Mouse (Mus musculus) hindbrain, embryonic 15.5 days (tissue): ENCODE data around the gene Samd4b. TPM values are rescaled to one million over a fixed set of nuclear protein-coding genes. Genes with fewer than 3 reads are reported as not detected.

Experiments
- ATAC-seq: fragments of 200-750 bp; cut with Nextera tagmentation; 2 replicates; pipeline ENCODE4 v1.8.0; 2017; ENCODE audit warnings: low read depth, moderate number of reproducible peaks, moderate TSS enrichment; ENCODE audit not compliant: low FRiP score
- H3K27ac ChIP-seq: fragments of 300-500 bp; sonication (generic); replicated peaks from 2 replicates; pipeline ENCODE4 v1.5.1; 2015; ENCODE audit warnings: mild to moderate bottlenecking, inconsistent platforms
- H3K27me3 ChIP-seq: fragments of 300-500 bp; sonication (generic); 2 replicates; pipeline ENCODE4 v1.6.1; 2015; ENCODE audit warnings: control low read depth, inconsistent platforms
- H3K36me3 ChIP-seq: fragments of 300-500 bp; sonication (generic); 2 replicates; pipeline ENCODE4 v1.6.1; 2015; ENCODE audit warnings: control low read depth, inconsistent platforms
- H3K4me1 ChIP-seq: fragments of 300-500 bp; sonication (generic); replicated peaks from 2 replicates; pipeline ENCODE4 v1.6.1; 2015; ENCODE audit warnings: control low read depth, inconsistent platforms
- H3K4me2 ChIP-seq: fragments of 300-500 bp; sonication (generic); 2 replicates; pipeline ENCODE4 v1.6.1; 2015; ENCODE audit warnings: moderate library complexity, mild to moderate bottlenecking, inconsistent platforms
- H3K4me3 ChIP-seq: fragments of 300-500 bp; sonication (generic); 2 replicates; pipeline ENCODE4 v1.5.1; 2015; ENCODE audit warnings: mild to moderate bottlenecking, inconsistent platforms
- H3K9ac ChIP-seq: fragments of 300-500 bp; sonication (generic); 2 replicates; pipeline ENCODE4 v1.6.1; 2015; ENCODE audit warnings: inconsistent platforms
- H3K9me3 ChIP-seq: fragments of 300-500 bp; sonication (generic); 2 replicates; pipeline ENCODE4 v1.6.1; 2016; ENCODE audit warnings: control low read depth, inconsistent platforms
- WGBS: fragments of 180-500 bp; shearing (Covaris S2); methylation state at CpG from one replicate; pipeline ENCODE4 v1.1.7; 2015; 5-methylcytosine and 5-hydroxymethylcytosine counted together
- polyA plus RNA-seq: library from polyadenylated mRNA; unstranded; fragments of >200 nt; fragmentation: Nextera tagmentation; extraction: Ambion mirVana; gene quantifications from 2 replicates; pipeline ENCODE4 v1.2.1, GENCODE M21; 2015

The Samd4b gene
- polyA plus RNA-seq, 1 experiment from 2014 or later = 28.1 TPM

DNA sequence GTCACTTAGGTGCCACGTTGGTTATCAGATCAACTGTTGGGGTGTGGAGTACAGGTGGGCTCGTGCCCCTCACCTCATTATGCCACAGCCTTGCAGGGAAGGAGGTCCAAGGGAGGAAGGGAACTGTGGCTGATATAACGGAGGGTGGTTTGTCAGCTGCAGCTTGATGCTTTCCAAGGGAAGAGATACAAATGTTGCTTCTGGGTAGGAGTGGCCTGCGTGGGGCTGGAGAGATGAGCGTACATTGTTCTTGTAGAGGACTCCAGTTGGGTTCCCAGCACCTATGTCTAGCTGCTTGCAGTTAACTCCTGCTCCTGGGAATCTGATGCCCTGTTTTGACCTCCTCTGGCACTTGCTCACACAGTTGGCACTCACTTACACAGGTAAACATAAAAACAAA, 5.2 kb upstream of the Samd4b start:
- Histone ChIP-seq H3K27ac (no peak overlapping the region), H3K27me3 (no peaks in the 10 kb centered on the region)
- no peak for ATAC-seq

DNA sequence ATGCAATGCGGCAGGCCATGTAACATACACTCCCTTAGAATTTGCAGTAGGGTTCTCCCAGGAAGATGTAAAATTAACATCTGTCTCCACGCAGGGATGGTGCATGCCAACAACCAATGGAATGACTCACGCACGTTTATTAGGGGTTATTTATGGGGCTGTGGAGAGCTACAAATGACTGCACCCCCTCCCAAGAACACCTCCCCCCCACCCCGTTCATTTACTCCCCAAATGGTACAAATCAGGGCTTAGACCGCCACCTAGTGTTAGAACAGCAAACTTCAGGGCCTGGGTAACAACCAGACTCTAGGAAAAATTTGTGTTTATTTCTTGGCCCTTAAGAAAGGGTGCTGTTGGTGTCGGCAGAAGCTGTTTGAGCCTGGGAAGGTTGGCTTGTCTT, 3.7 kb upstream of the Samd4b start:
- Histone ChIP-seq H3K36me3 (no peaks in the 10 kb centered on the region), H3K4me1 (peaks cover 20% of the 10 kb centered on the region), H3K27ac (peak overlapping the region; percentile 27), H3K4me2 (peak overlapping the region; percentile 27), H3K27me3 (no peaks in the 10 kb centered on the region), H3K4me3 (no peak overlapping the region), H3K9me3 (no peaks in the 10 kb centered on the region), H3K9ac (no peak overlapping the region)
- WGBS = 20% methylated on average over 7 of the region's 7 CpGs
- peak; percentile 6; the same call in 1 of the 2 replicates for ATAC-seq

More for the DNA sequence above, 5.2 kb upstream of the Samd4b start:
- no peak overlapping the region for H3K4me3 ChIP-seq
- peaks cover 11% of the 10 kb centered on the region for H3K4me1 ChIP-seq
- H3K36me3 ChIP-seq = no peaks in the 10 kb centered on the region
- no peak overlapping the region for H3K9ac ChIP-seq
- no peaks in the 10 kb centered on the region for H3K9me3 ChIP-seq
- 75% methylated on average over 5 of the region's 5 CpGs for WGBS
- no peak overlapping the region for H3K4me2 ChIP-seq

DNA sequence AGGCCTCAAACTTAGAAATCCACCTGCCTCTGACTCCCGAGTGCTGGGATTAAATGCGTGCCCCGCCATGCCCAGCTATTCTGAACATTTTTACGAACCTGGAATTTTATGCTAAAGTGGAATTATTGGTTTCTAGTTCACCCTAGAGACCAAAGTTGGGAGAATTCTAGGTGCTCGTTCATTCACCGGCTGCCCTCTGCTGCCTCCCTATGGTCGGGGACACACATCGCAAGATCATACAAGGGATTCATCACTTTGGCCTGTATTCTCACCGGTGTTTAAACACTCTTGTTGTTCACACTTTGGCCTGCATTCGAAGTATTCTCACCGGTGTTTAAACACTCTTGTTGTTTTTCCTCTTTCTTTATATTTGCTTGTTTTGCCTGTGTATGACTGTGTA, 3.1 kb upstream of the Samd4b start:
- Histone ChIP-seq H3K9ac (no peak overlapping the region), H3K27ac (peak overlapping the region; percentile 27)
- WGBS = 13% methylated on average over 11 of the region's 11 CpGs

DNA sequence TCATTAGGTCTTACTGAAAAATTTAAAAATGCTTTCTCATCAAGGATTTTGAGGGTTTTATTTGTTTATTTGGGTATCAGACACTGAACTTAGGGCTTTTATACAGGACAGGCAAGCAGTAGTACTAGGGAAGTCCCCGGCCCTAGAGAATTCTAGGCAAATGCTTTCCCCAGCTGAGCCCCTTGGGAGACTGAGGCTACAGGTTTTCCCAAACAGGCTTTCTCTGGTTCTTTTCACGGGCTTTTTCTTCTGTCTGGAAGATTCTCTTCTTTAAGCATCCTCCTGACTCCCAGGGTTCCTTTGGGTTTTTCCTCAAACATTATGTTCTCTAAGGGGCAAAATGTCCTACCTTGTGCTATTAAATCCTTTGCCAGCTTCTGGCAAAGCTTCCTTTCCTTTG, 1.0 kb upstream of the Samd4b start:
- Histone ChIP-seq H3K4me3 (no peak overlapping the region), H3K27ac (no peak overlapping the region), H3K27me3 (no peaks in the 10 kb centered on the region), H3K9me3 (no peaks in the 10 kb centered on the region), H3K36me3 (no peaks in the 10 kb centered on the region), H3K9ac (no peak overlapping the region), H3K4me1 (peaks cover 46% of the 10 kb centered on the region), H3K4me2 (no peak overlapping the region)
- WGBS = 73% methylated on average over 2 of the region's 2 CpGs
- no peak for ATAC-seq

More for the DNA sequence above, 3.1 kb upstream of the Samd4b start:
- Histone ChIP-seq H3K9me3 (no peaks in the 10 kb centered on the region), H3K4me3 (no peak overlapping the region), H3K4me2 (no peak overlapping the region), H3K36me3 (no peaks in the 10 kb centered on the region), H3K27me3 (no peaks in the 10 kb centered on the region), H3K4me1 (peaks cover 26% of the 10 kb centered on the region)
- ATAC-seq = no peak

- Histone ChIP-seq H3K36me3 (no peaks in the 10 kb centered on the region), H3K9ac (peak overlapping the region; percentile 46), H3K27ac (0 out of 2 replicates have a peak overlapping the region, but pooled peaks have one; percentile 20), H3K4me3 (peak overlapping the region; percentile 55), H3K4me2 (peak overlapping the region; percentile 64), H3K4me1 (peaks cover 59% of the 10 kb centered on the region), H3K27me3 (no peaks in the 10 kb centered on the region), H3K9me3 (no peaks in the 10 kb centered on the region)
- WGBS = 5% methylated on average over 9 of the region's 9 CpGs
- no peak for ATAC-seq
Observed at GRCm38 (mm10) chr7:28597277-28597570, 720 bp downstream of the Samd4b start.

DNA sequence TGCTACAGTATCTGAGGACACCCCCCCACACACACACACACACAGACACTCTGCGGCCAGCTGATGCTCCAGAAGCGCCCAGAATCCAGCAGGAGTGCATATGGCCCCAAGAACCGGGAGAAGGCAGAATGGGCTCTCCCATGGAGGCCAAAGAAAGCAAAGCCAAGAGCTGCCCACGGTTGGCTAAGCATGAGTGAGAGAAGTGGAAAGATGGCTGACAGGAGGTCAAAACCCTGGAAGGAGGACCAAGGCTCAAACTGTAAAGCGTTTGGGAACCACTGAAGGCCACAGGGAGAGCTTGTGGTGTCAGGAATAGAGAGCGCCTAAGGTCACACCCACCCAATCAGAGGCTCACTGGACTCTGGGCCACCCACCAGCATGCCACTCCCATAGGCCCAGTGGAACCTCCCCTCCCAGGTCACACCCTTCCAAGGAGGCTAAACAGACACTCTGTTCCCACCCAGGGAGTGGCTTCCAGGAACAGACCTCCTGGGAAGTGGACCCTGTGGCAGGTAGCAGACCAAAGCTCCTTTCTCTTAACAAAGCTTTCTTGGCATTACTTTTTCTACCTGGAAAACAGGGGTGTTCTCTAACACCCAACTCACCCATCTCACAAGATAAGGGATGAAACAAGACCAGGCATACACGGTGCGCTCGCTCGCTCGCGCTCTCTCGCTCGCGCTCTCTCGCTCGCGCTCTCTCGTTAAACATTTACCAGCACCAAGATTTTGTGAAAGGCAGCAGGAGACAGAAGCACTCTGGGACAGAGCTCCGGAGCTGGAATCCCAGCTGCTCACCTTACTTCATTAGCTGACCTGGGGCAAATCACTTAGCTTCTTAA, 1.3 kb downstream of the Samd4b start:
- H3K4me2 ChIP-seq = peak overlapping the region; percentile 64
- peak overlapping the region; percentile 46; the same call in 1 of the 2 replicates for H3K9ac ChIP-seq
- H3K9me3 ChIP-seq = no peaks in the 10 kb centered on the region
- no peaks in the 10 kb centered on the region for H3K27me3 ChIP-seq
- peak overlapping the region; percentile 20; the same call in 1 of the 2 replicates for H3K27ac ChIP-seq
- H3K36me3 ChIP-seq = no peaks in the 10 kb centered on the region
- peak overlapping the region; percentile 55 for H3K4me3 ChIP-seq
- no peak for ATAC-seq
- peaks cover 56% of the 10 kb centered on the region for H3K4me1 ChIP-seq
- WGBS = 25% methylated on average over 20 of the region's 20 CpGs

DNA sequence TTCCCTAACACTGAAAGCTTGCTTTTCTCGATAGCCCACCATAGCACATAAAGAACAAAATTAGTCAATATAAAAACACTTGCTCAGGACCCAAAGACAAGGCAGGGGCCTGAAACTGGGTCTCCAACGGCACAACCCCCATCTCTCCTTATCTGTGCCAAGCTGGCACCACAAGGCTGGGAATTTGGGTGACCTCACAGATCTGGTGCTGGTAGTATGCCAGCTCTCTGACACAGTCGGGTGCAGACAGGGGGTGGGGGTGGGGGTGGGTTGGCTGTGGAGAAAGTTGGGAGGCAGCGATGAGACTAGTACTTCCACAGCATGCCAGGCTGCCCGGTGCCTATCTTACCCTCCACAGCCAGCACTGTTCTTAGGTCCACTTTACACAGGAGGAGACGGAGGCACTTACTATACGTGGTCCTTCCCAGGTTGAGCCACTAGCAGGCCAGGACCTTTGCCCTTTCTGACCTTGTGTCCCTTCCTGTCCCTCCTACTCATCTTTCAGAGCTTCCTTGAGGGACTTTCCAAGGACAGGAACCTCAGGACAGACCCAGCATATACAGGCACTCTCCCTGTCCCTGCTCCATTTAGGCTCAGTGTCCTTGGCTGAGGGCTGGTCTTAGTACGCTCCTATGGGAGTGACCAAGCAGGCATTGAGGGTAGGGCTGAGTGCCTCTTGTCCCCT, 2.1 kb downstream of the Samd4b start:
- no peak overlapping the region; the same call in 1 of the 2 replicates for H3K4me3 ChIP-seq
- H3K4me2 ChIP-seq = peak overlapping the region; percentile 64
- H3K27ac ChIP-seq = 0 out of 2 replicates have a peak overlapping the region, but pooled peaks have one; percentile 10
- 67% methylated on average over 8 of the region's 8 CpGs for WGBS
- H3K9ac ChIP-seq = no peak overlapping the region
- no peaks in the 10 kb centered on the region for H3K27me3 ChIP-seq
- 0 out of 2 replicates have a peak, but pooled peaks have one; percentile 10 for ATAC-seq
- H3K36me3 ChIP-seq = no peaks in the 10 kb centered on the region
- H3K9me3 ChIP-seq = no peaks in the 10 kb centered on the region
- H3K4me1 ChIP-seq = peaks cover 50% of the 10 kb centered on the region

- WGBS = 46% methylated on average over 14 of the region's 14 CpGs
- no peak overlapping the region for H3K4me3 ChIP-seq
- H3K4me2 ChIP-seq = no peak overlapping the region
- peaks cover 50% of the 10 kb centered on the region for H3K4me1 ChIP-seq
- H3K9me3 ChIP-seq = no peaks in the 10 kb centered on the region
- no peak overlapping the region for H3K9ac ChIP-seq
- no peaks in the 10 kb centered on the region for H3K27me3 ChIP-seq
- no peak overlapping the region for H3K27ac ChIP-seq
- no peaks in the 10 kb centered on the region for H3K36me3 ChIP-seq
- no peak for ATAC-seq
Observed at GRCm38 (mm10) chr7:28593206-28594111, 4.5 kb downstream of the Samd4b start.

DNA sequence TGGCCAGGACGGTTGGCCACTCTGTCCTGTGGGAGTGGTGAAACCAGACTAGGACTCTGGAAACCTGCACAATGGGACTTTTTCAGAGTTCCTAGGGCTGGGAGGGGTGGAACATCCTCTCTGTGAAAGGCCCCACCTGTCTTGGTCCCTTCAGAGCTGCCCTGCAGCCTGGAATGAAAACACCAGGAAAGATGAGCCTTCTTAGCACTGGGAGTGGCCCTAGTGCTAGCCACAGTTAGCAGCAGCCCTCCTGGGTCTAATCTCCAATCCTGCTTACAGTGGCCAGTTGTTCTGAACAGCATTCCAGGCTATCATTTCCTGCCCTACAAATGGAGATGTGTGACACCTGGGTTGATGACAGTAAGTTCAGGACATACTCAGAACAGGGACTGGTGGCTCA, 6.1 kb downstream of the Samd4b start:
- Histone ChIP-seq H3K4me3 (no peak overlapping the region), H3K4me2 (no peak overlapping the region), H3K27me3 (no peaks in the 10 kb centered on the region), H3K9me3 (no peaks in the 10 kb centered on the region), H3K27ac (no peak overlapping the region), H3K4me1 (peaks cover 55% of the 10 kb centered on the region), H3K36me3 (no peaks in the 10 kb centered on the region), H3K9ac (no peak overlapping the region)
- ATAC-seq = no peak
- WGBS = 61% methylated on average over 1 of the region's 1 CpGs

DNA sequence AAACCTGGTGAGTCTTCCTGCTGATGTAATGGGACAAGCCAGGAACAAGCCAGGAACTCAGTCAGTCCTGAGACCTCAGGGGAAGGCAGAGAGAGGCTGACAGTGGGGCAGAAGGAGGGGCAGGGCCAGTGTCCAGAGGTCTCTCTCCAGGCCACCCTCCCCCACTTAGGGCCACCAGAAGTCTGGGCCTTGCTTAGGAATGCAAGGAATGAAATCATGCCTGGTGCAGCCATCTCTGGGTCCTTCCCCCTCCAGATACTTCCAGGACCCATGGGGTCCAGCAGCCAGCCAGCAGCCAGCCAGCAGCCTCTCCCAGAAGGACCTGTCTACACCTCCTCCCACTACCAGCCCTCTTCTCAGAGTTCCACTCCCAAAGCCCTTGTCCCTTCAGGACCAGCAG, 10.3 kb downstream of the Samd4b start:
- no peaks in the 10 kb centered on the region for H3K36me3 ChIP-seq
- no peak overlapping the region for H3K27ac ChIP-seq
- H3K9ac ChIP-seq = no peak overlapping the region
- no peak overlapping the region for H3K4me2 ChIP-seq
- ATAC-seq = no peak
- H3K9me3 ChIP-seq = no peaks in the 10 kb centered on the region
- H3K4me1 ChIP-seq = peaks cover 51% of the 10 kb centered on the region
- H3K27me3 ChIP-seq = no peaks in the 10 kb centered on the region
- H3K4me3 ChIP-seq = no peak overlapping the region

DNA sequence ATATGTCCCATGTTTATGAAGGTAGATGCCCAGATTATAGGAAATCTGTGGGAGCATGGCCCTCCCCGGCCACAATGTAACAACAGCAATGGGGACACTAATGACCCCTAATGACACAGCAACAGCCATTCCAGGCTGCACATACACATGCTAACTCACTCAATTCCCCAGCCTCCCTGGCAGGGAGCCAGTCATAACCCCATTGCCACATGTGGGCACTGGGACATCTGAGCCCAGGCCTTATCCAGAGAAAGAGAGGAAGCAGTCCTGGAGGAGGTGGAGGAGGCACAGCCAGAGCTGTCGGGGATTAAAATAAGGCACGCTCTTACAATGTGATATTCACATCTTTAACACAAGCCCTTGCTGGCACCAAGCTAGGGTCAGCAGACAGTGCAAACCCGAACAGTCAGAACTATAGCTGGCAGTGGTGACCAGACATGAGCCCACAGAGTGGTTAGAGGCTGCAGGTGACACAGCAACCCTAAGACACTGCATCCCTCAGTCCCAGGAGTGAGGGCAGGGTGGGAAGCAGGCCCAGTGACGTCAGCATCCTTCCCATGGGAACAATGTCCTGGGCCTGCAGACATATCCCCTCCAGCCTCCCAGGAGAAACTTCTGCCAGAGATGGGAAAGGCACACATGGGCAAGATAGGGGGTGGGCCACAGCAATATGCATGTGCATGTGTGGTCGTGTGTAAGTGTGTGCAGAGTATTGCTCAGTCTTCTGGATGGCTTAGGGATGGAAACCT, 11.1 kb downstream of the Samd4b start:
- Histone ChIP-seq H3K9me3 (no peaks in the 10 kb centered on the region), H3K4me2 (no peak overlapping the region), H3K27ac (no peak overlapping the region), H3K36me3 (no peaks in the 10 kb centered on the region), H3K27me3 (no peaks in the 10 kb centered on the region), H3K4me1 (peaks cover 50% of the 10 kb centered on the region), H3K9ac (no peak overlapping the region), H3K4me3 (no peak overlapping the region)
- 40% methylated on average over 6 of the region's 6 CpGs for WGBS
- no peak for ATAC-seq
